Mouse (Mus musculus) mouse trophoblast stem cell (cell line): Measurements from ENCODE around the gene Elmod2.

Experiments used
- in situ Hi-C, 2 experiments: fragments of 300-500 bp; cut with MseI, MboI; formaldehyde crosslinking; loops; 2 replicates in 1 of 2; 3 replicates in 1 of 2; pipeline ENCODE4 v1.15.1; 2025

Elmod2 gene

DNA sequence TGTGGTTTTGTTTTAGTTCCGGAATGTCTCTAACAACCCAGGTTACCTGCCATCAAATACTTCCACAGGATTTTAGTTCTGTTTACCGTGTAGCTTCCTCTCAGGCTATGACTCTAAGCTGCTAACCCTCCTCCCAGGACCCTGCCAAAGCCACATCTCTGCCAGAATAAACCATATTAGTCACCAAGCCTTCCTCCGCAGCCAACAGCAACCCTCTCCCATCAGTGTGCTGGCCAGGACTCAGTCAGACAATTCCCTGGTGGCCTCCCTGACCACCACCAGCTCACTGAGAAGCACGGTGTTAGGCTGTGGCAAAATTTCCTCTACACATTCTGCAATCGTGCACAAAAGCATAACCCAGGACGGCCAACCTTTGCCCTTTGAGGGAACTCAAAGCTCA lies 53.9 kb downstream of the Elmod2 start:
- in situ Hi-C loops = no loop called here

DNA sequence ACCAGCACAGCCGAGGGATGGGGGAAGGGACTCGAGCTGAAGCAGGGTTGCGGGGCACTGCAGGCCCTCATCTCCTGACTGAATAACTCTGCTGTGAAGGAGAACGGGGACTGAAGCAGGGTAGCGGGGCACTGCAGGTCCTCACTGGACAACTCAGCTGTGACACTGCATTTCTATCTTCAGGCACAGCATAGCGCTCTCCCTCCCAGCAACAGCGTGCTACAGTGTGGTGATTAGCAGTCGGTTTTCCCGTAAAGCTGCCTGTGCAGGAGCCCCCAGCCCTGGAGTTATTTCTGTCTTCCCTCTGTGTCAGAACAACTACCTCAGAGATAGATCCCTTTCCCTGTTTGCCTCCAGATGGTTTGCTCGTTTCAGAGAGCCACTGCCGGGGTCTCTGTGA lies 57.8 kb downstream of the Elmod2 start:
- in situ Hi-C loops = no loop called here

DNA sequence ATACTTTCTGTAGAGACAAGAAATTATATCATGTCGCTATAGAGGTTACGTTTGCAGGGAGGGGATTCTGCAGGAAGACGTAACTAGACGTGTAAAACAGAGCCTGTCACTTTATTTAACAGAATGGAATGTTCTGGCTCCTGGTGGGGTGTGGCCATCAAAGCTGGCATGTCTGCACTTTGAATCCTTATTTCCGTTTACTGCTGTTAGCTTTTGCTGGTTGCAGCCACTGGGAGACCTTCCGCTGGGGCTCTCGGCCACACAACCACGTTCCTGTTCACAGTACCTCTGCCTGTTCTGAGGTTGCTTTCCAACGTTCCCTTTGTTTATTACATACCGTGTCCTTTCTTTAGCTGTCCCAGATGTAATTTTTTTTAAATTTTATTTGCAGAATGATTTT lies 59.8 kb downstream of the Elmod2 start:
- in situ Hi-C loops = no loop called here

DNA sequence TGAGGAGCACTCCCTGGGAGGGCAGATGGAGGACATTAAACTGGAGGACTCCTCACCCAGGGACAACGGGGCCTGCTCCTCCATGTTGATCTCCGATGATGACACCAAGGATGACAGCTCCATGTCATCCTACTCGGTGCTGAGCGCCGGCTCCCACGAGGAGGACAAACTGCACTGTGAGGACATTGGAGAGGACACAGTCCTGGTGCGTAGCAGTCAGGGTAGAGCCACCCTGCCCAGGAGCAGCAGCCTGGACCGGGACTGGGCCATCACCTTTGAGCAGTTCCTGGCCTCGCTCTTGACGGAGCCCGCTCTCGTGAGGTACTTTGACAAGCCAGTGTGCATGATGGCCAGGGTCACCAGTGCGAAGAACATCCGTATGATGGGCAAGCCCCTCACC lies 61.1 kb downstream of the Elmod2 start:
- in situ Hi-C loops = no loop called here
